Mouse (Mus musculus) spleen, adult 2 months (tissue): ENCODE results near the gene Fkrp.
A peak's percentile ranks its signal among the peaks of the same experiment; 100 is the strongest.

Experiments used
- CTCF ChIP-seq: fragments of 200-500 bp; IDR thresholded peaks from 2 replicates; pipeline ENCODE4 v1.5.1; 2011; ENCODE audit warnings: mild to moderate bottlenecking, inconsistent platforms; ENCODE audit not compliant: insufficient read depth, insufficient read length, insufficient replicate concordance; ENCODE audit errors: extremely low read depth
- POLR2A ChIP-seq: fragments of 200-500 bp; IDR thresholded peaks from 2 replicates; pipeline ENCODE4 v1.6.1; 2011; ENCODE audit warnings: low read depth, low read length, inconsistent platforms

DNA sequence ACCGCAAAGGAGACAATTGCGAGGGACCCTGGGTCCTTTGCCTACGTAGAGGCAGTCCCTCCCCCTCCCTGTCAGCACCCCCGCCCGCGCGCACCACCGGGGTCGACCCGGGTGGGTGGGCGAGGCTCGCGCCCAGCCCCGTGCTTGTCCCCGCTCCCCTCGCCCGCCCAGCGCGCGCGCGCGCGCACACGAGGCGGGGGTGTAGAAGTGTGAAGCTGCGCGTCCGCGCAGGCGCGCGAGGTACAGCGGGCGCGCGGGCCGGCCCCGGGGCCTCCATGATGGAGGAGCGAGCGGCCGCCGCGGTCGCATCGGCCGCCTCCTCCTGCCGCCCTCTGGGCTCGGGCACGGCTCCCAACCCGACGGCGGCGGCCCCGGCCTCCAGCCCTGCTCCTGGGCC, 456 bp downstream of the Fkrp start:
- TF ChIP-seq POLR2A (peak; percentile 23), CTCF (no peak)
